Mouse (Mus musculus): ENCODE results near the gene Cdc37l1. TPM values are rescaled to one million over a fixed set of nuclear protein-coding genes. Genes with fewer than 3 reads are reported as not detected.

Cdc37l1 gene
- polyA plus RNA-seq, 1 experiment from 2014 or later: 34.9 TPM

- no peak overlapping the region for H3K9ac ChIP-seq
- H3K36me3 ChIP-seq: no peaks in the 10 kb centered on the region
- H3K27me3 ChIP-seq: no peaks in the 10 kb centered on the region
- H3K27ac ChIP-seq: no peak overlapping the region
- peak overlapping the region; percentile 15 for H3K4me3 ChIP-seq
- no peak for ATAC-seq (ENCODE audit: insufficient number of reproducible peaks, low FRiP score, low TSS enrichment, low read depth)
- peaks cover 25% of the 10 kb centered on the region for H3K4me1 ChIP-seq
- H3K4me2 ChIP-seq: no peak overlapping the region
- 16% methylated on average over 11 of the region's 11 CpGs for WGBS
- no peaks in the 10 kb centered on the region for H3K9me3 ChIP-seq
These were observed 76.9 kb downstream of the Cdc37l1 start for GRCm38 (mm10) chr19:29066981-29067471.

- Histone ChIP-seq H3K27me3 (no peaks in the 10 kb centered on the region), H3K4me2 (no peak overlapping the region), H3K27ac (no peak overlapping the region), H3K9ac (no peak overlapping the region), H3K4me3 (no peak overlapping the region), H3K9me3 (no peaks in the 10 kb centered on the region), H3K4me1 (peaks cover 18% of the 10 kb centered on the region), H3K36me3 (no peaks in the 10 kb centered on the region)
- no peak for ATAC-seq (ENCODE audit: insufficient number of reproducible peaks, low FRiP score, low TSS enrichment, low read depth)
- WGBS: 59% methylated on average over 5 of the region's 5 CpGs
These were observed 79.0 kb downstream of the Cdc37l1 start for GRCm38 (mm10) chr19:29069195-29069594.

- Histone ChIP-seq H3K9ac (no peak overlapping the region), H3K4me2 (no peak overlapping the region), H3K4me1 (peaks cover 4% of the 10 kb centered on the region; the same call in 1 of the 2 replicates), H3K4me3 (no peak overlapping the region), H3K27ac (no peak overlapping the region), H3K36me3 (no peaks in the 10 kb centered on the region), H3K9me3 (no peaks in the 10 kb centered on the region), H3K27me3 (no peaks in the 10 kb centered on the region)
- no peak for ATAC-seq (ENCODE audit: insufficient number of reproducible peaks, low FRiP score, low TSS enrichment, low read depth)
- WGBS: 35% methylated on average over 6 of the region's 6 CpGs
These were observed 84.7 kb downstream of the Cdc37l1 start for GRCm38 (mm10) chr19:29074802-29075201.

Other genes with a start within 250 kb of the Cdc37l1 start
- gene Slc1a1, start 155.3 kb upstream of the Cdc37l1 start, polyA plus RNA-seq (2015; fragmentation: Nextera tagmentation; extraction: Ambion mirVana): 1.1 and 1.3 TPM in 2 replicates
- 5.7 and 8.2 TPM in 2 replicates for gene Plpp6, start 26.4 kb upstream of the Cdc37l1 start, polyA plus RNA-seq (2015; fragmentation: Nextera tagmentation; extraction: Ambion mirVana)
- gene 4430402I18Rik, start 22.6 kb upstream of the Cdc37l1 start, polyA plus RNA-seq (2015; fragmentation: Nextera tagmentation; extraction: Ambion mirVana): 0.47 and 1.5 TPM in 2 replicates
- gene Ak3, start 57.6 kb downstream of the Cdc37l1 start, polyA plus RNA-seq (2015; fragmentation: Nextera tagmentation; extraction: Ambion mirVana): 73.8 and 85.0 TPM in 2 replicates
- gene Rcl1, start 111.0 kb downstream of the Cdc37l1 start, polyA plus RNA-seq (2015; fragmentation: Nextera tagmentation; extraction: Ambion mirVana): 44.2 and 47.4 TPM in 2 replicates